Mouse (Mus musculus) limb, embryonic 11.5 days (tissue): ENCODE data around the gene 2810408A11Rik. TPM values are rescaled to one million over a fixed set of nuclear protein-coding genes. Genes with fewer than 3 reads are reported as not detected.

Source experiments
- ATAC-seq: fragments of 200-750 bp; cut with Nextera tagmentation; 2 replicates; pipeline ENCODE4 v1.8.0; 2017; ENCODE audit warnings: low read depth; ENCODE audit not compliant: insufficient number of reproducible peaks, low FRiP score, low TSS enrichment
- DNase-seq: peaks from one replicate; pipeline ENCODE4 v3.0.0-alpha.2; 2015; ENCODE audit warnings: low spot score
- H3K27ac ChIP-seq: fragments of 300-500 bp; sonication (generic); replicated peaks from 2 replicates; pipeline ENCODE4 v1.5.1; 2014; ENCODE audit warnings: low read depth, mild to moderate bottlenecking, low read length
- H3K27me3 ChIP-seq: fragments of 300-500 bp; sonication (generic); 2 replicates; pipeline ENCODE4 v1.6.1; 2014; ENCODE audit warnings: mild to moderate bottlenecking, low read length, mixed read lengths; ENCODE audit not compliant: control insufficient read depth, insufficient read depth
- H3K36me3 ChIP-seq: fragments of 300-500 bp; sonication (generic); 2 replicates; pipeline ENCODE4 v1.6.1; 2014; ENCODE audit warnings: mild to moderate bottlenecking, low read length, moderate library complexity, mixed read lengths; ENCODE audit not compliant: control insufficient read depth, insufficient read depth
- H3K4me1 ChIP-seq: fragments of 300-500 bp; sonication (generic); 2 replicates; pipeline ENCODE4 v1.6.1; 2014; ENCODE audit warnings: low read length, mixed read lengths; ENCODE audit not compliant: control insufficient read depth, insufficient read depth
- H3K4me2 ChIP-seq: fragments of 300-500 bp; sonication (generic); 2 replicates; pipeline ENCODE4 v1.6.1; 2014; ENCODE audit warnings: low read depth, mild to moderate bottlenecking, moderate library complexity; ENCODE audit not compliant: severe bottlenecking
- H3K4me3 ChIP-seq: fragments of 300-500 bp; sonication (generic); 2 replicates; pipeline ENCODE4 v1.5.1; 2014; ENCODE audit warnings: low read depth, low read length
- H3K9ac ChIP-seq: fragments of 300-500 bp; sonication (generic); 2 replicates; pipeline ENCODE4 v1.6.1; 2014; ENCODE audit warnings: mild to moderate bottlenecking, low read length
- H3K9me3 ChIP-seq: fragments of 300-500 bp; sonication (generic); 2 replicates; pipeline ENCODE4 v1.6.1; 2016; ENCODE audit warnings: low read length; ENCODE audit not compliant: control insufficient read depth
- WGBS: fragments of 180-500 bp; shearing (Covaris S2); extraction: QIAGEN DNeasy Blood & Tissue Kit; methylation state at CpG from one replicate; pipeline ENCODE4 v1.1.7; 2014; 5-methylcytosine and 5-hydroxymethylcytosine counted together
- polyA plus RNA-seq: library from polyadenylated mRNA; unstranded; fragments of >200 nt; fragmentation: Nextera tagmentation; extraction: Ambion mirVana; gene quantifications from 2 replicates; pipeline ENCODE4 v1.2.1, GENCODE M21; 2014

2810408A11Rik gene
- polyA plus RNA-seq, 1 experiment from 2014 or later = 26.5 TPM

GRCm38 (mm10) chr11:69939731-69940130 lies 38.9 kb upstream of the 2810408A11Rik start:
- DNase-seq = no peak
- no peak overlapping the region for H3K9ac ChIP-seq
- no peaks in the 10 kb centered on the region for H3K9me3 ChIP-seq
- peaks cover 30% of the 10 kb centered on the region for H3K4me1 ChIP-seq
- peaks cover 8% of the 10 kb centered on the region for H3K27me3 ChIP-seq
- ATAC-seq = no peak
- H3K27ac ChIP-seq = no peak overlapping the region
- H3K4me2 ChIP-seq = no peak overlapping the region
- 89% methylated on average over 17 of the region's 17 CpGs for WGBS
- peaks cover 5% of the 10 kb centered on the region; the same call in 1 of the 2 replicates for H3K36me3 ChIP-seq
- no peak overlapping the region for H3K4me3 ChIP-seq

GRCm38 (mm10) chr11:69939181-69939580 lies 38.4 kb upstream of the 2810408A11Rik start:
- WGBS = 69% methylated on average over 5 of the region's 5 CpGs

GRCm38 (mm10) chr11:69938401-69938979 lies 37.7 kb upstream of the 2810408A11Rik start:
- H3K9me3 ChIP-seq = no peaks in the 10 kb centered on the region
- no peak for ATAC-seq
- no peak overlapping the region; the same call in 1 of the 2 replicates for H3K4me3 ChIP-seq
- peaks cover 30% of the 10 kb centered on the region for H3K4me1 ChIP-seq
- no peak for DNase-seq
- WGBS = 20% methylated on average over 9 of the region's 9 CpGs
- H3K4me2 ChIP-seq = no peak overlapping the region
- no peaks in the 10 kb centered on the region for H3K36me3 ChIP-seq
- H3K27ac ChIP-seq = no peak overlapping the region; the same call in 1 of the 2 replicates
- peaks cover 8% of the 10 kb centered on the region for H3K27me3 ChIP-seq
- H3K9ac ChIP-seq = peak overlapping the region; percentile 30; the same call in 1 of the 2 replicates

More at GRCm38 (mm10) chr11:69939181-69939580, 38.4 kb upstream of the 2810408A11Rik start:
- Histone ChIP-seq H3K9ac (no peak overlapping the region), H3K9me3 (no peaks in the 10 kb centered on the region), H3K4me3 (no peak overlapping the region), H3K36me3 (peaks cover 2% of the 10 kb centered on the region; the same call in 1 of the 2 replicates), H3K4me2 (no peak overlapping the region), H3K27ac (no peak overlapping the region), H3K27me3 (peaks cover 8% of the 10 kb centered on the region), H3K4me1 (peaks cover 30% of the 10 kb centered on the region)
- no peak for DNase-seq
- no peak for ATAC-seq

- H3K9me3 ChIP-seq = no peaks in the 10 kb centered on the region
- H3K36me3 ChIP-seq = no peaks in the 10 kb centered on the region
- peaks cover 8% of the 10 kb centered on the region for H3K27me3 ChIP-seq
- H3K4me1 ChIP-seq = peaks cover 30% of the 10 kb centered on the region
- no peak for DNase-seq
- no peak overlapping the region for H3K4me2 ChIP-seq
- no peak overlapping the region for H3K27ac ChIP-seq
- no peak for ATAC-seq
- H3K9ac ChIP-seq = no peak overlapping the region
- 73% methylated on average over 5 of the region's 5 CpGs for WGBS
- H3K4me3 ChIP-seq = no peak overlapping the region
Observed at GRCm38 (mm10) chr11:69937834-69938233, 37.0 kb upstream of the 2810408A11Rik start.

- peaks cover 30% of the 10 kb centered on the region for H3K4me1 ChIP-seq
- DNase-seq = no peak
- no peak overlapping the region for H3K4me3 ChIP-seq
- H3K9ac ChIP-seq = no peak overlapping the region
- 29% methylated on average over 4 of the region's 4 CpGs for WGBS
- ATAC-seq = no peak
- no peak overlapping the region for H3K27ac ChIP-seq
- H3K9me3 ChIP-seq = no peaks in the 10 kb centered on the region
- H3K36me3 ChIP-seq = no peaks in the 10 kb centered on the region
- H3K27me3 ChIP-seq = peaks cover 8% of the 10 kb centered on the region
- H3K4me2 ChIP-seq = 0 out of 2 replicates have a peak overlapping the region, but pooled peaks have one; percentile 7
Observed at GRCm38 (mm10) chr11:69937385-69937784, 36.6 kb upstream of the 2810408A11Rik start.

- 52% methylated on average over 9 of the region's 9 CpGs for WGBS
- H3K27ac ChIP-seq = no peak overlapping the region
Observed at GRCm38 (mm10) chr11:69936714-69937347, 36.0 kb upstream of the 2810408A11Rik start.

GRCm38 (mm10) chr11:69936156-69936555 lies 35.4 kb upstream of the 2810408A11Rik start:
- Histone ChIP-seq H3K4me2 (peak overlapping the region; percentile 99), H3K27ac (no peak overlapping the region), H3K27me3 (peaks cover 8% of the 10 kb centered on the region), H3K9ac (peak overlapping the region; percentile 74), H3K4me1 (peaks cover 30% of the 10 kb centered on the region), H3K4me3 (peak overlapping the region; percentile 47), H3K9me3 (no peaks in the 10 kb centered on the region), H3K36me3 (no peaks in the 10 kb centered on the region)
- no peak for ATAC-seq
- 1% methylated on average over 26 of the region's 30 CpGs for WGBS
- peak; percentile 54 for DNase-seq

More at GRCm38 (mm10) chr11:69936714-69937347, 36.0 kb upstream of the 2810408A11Rik start:
- Histone ChIP-seq H3K4me2 (peak overlapping the region; percentile 99), H3K9me3 (no peaks in the 10 kb centered on the region), H3K27me3 (peaks cover 8% of the 10 kb centered on the region), H3K4me1 (peaks cover 30% of the 10 kb centered on the region), H3K36me3 (no peaks in the 10 kb centered on the region), H3K4me3 (peak overlapping the region; percentile 47), H3K9ac (no peak overlapping the region; the same call in 1 of the 2 replicates)
- DNase-seq = no peak
- no peak for ATAC-seq

- H3K4me1 ChIP-seq = peaks cover 30% of the 10 kb centered on the region
- DNase-seq (peak; percentile 97), ATAC-seq (peak; percentile 91)
- H3K27me3 ChIP-seq = peaks cover 8% of the 10 kb centered on the region
- H3K4me3 ChIP-seq = peak within 1 kb of the TSS; percentile 47
- peak within 1 kb of the TSS; percentile 99 for H3K4me2 ChIP-seq
- peak within 1 kb of the TSS; percentile 74 for H3K9ac ChIP-seq
- no peaks in the 10 kb centered on the region for H3K9me3 ChIP-seq
- no peaks in the 10 kb centered on the region for H3K36me3 ChIP-seq
- H3K27ac ChIP-seq = no peak within 1 kb of the TSS
- 2% methylated on average over 39 of the region's 62 CpGs for WGBS
Observed at GRCm38 (mm10) chr11:69935137-69935879, 34.5 kb upstream of the 2810408A11Rik start, which contains the start of gene Ybx2. Ybx2 (plus strand) TSS chr11:69935796.
